Mouse (Mus musculus) heart, adult 2 months (tissue): ENCODE results near the gene Erc2. TPM values are rescaled to one million over a fixed set of nuclear protein-coding genes. Genes with fewer than 3 reads are reported as not detected.

ENCODE experiments used
- DNase-seq, 2 experiments: peaks; one replicate each; pipeline ENCODE4 v3.0.0; 2021
- H3K27ac ChIP-seq: fragments of 200-600 bp; 2 replicates; pipeline ENCODE4 v1.8.1; 2022
- H3K27me3 ChIP-seq: fragments of 200-500 bp; 2 replicates; pipeline ENCODE4 v1.6.1; 2012; ENCODE audit warnings: mild to moderate bottlenecking, low read length, inconsistent platforms, mixed read lengths; ENCODE audit not compliant: control insufficient read depth, insufficient read depth
- H3K36me3 ChIP-seq: fragments of 200-500 bp; 2 replicates; pipeline ENCODE4 v1.6.1; 2012; ENCODE audit warnings: low read length, inconsistent platforms; ENCODE audit not compliant: control insufficient read depth, insufficient read depth
- H3K4me1 ChIP-seq: fragments of 200-500 bp; 2 replicates; pipeline ENCODE4 v1.6.1; 2011; ENCODE audit warnings: low read length; ENCODE audit not compliant: control insufficient read depth, insufficient read depth
- H3K4me3 ChIP-seq: fragments of 200-600 bp; 2 replicates; pipeline ENCODE4 v1.8.1; 2022
- H3K79me2 ChIP-seq: fragments of 200-500 bp; replicated peaks from 2 replicates; pipeline ENCODE4 v1.6.1; 2012; ENCODE audit warnings: mild to moderate bottlenecking, inconsistent platforms, low read length, moderate library complexity, mixed read lengths; ENCODE audit not compliant: control insufficient read depth, insufficient read depth
- H3K9ac ChIP-seq: fragments of 200-500 bp; 2 replicates; pipeline ENCODE4 v1.6.1; 2012; ENCODE audit warnings: low read depth, mild to moderate bottlenecking, control low read depth, inconsistent platforms, low read length, mixed read lengths
- CTCF ChIP-seq: fragments of 200-600 bp; IDR thresholded peaks from 2 replicates; pipeline ENCODE4 v1.8.1; 2022; ENCODE audit warnings: antibody characterized with exemption, mild to moderate bottlenecking, moderate library complexity
- EP300 ChIP-seq: fragments of 200-500 bp; IDR thresholded peaks from 2 replicates; pipeline ENCODE4 v1.6.1; 2011; ENCODE audit warnings: low read depth, low read length, control low read depth; ENCODE audit not compliant: insufficient read depth
- POLR2A ChIP-seq: fragments of 200-500 bp; IDR thresholded peaks from 2 replicates; pipeline ENCODE4 v1.6.1; 2011; ENCODE audit warnings: mild to moderate bottlenecking, low read depth, low read length, control low read depth; ENCODE audit not compliant: insufficient read depth
- WGBS: fragments of 180-500 bp; shearing (Covaris S2); methylation state at CpG from one replicate; pipeline ENCODE4 v1.1.7; 2018; 5-methylcytosine and 5-hydroxymethylcytosine counted together
- intact Hi-C: fragments of 180-260 bp; cut with DNase I; formaldehyde crosslinking; loops from one replicate; pipeline ENCODE4 v1.15.1; 2025
- polyA plus RNA-seq: library from polyadenylated mRNA; depleted of rRNA; stranded (reverse); fragments of >200 nt; gene quantifications from 2 replicates; pipeline ENCODE4 v1.2.3, GENCODE M21; 2012
- total RNA-seq, 2 experiments: library from RNA; stranded (reverse); gene quantifications; 2 replicates each; pipeline ENCODE4 v1.2.3; 2021

The Erc2 gene
- total and polyA plus RNA-seq, 3 experiments, result 0.49 to 0.68 (median 0.64) TPM

GRCm38 (mm10) chr14:27892416-27892815, 270.2 kb downstream of the Erc2 start:
- no peak overlapping the region for H3K9ac ChIP-seq
- intact Hi-C loops, result no loop called here
- no peak overlapping the region for H3K27ac ChIP-seq
- no peaks in the 10 kb centered on the region for H3K4me1 ChIP-seq
- TF ChIP-seq CTCF, result no peak
- no peak for TF ChIP-seq EP300
- no peak for TF ChIP-seq POLR2A
- no peaks in the 10 kb centered on the region for H3K79me2 ChIP-seq
- no peak for DNase-seq
- H3K27me3 ChIP-seq, result no peaks in the 10 kb centered on the region
- 83% methylated on average over 2 of the region's 2 CpGs for WGBS
- H3K36me3 ChIP-seq, result no peaks in the 10 kb centered on the region
- H3K4me3 ChIP-seq, result no peak overlapping the region

GRCm38 (mm10) chr14:27901772-27902171, 279.5 kb downstream of the Erc2 start:
- H3K79me2 ChIP-seq, result no peaks in the 10 kb centered on the region
- 35% methylated on average over 5 of the region's 5 CpGs for WGBS
- no peak overlapping the region for H3K27ac ChIP-seq
- no peak for DNase-seq
- no peaks in the 10 kb centered on the region for H3K36me3 ChIP-seq
- H3K4me3 ChIP-seq, result no peak overlapping the region
- no peaks in the 10 kb centered on the region; the same call in 1 of the 2 replicates for H3K27me3 ChIP-seq
- no peaks in the 10 kb centered on the region for H3K4me1 ChIP-seq
- intact Hi-C loops, result no loop called here
- H3K9ac ChIP-seq, result no peak overlapping the region
- TF ChIP-seq CTCF (no peak), EP300 (no peak), POLR2A (no peak)

- DNase-seq, result no peak
- Histone ChIP-seq H3K9ac (no peak overlapping the region), H3K27ac (no peak overlapping the region), H3K36me3 (no peaks in the 10 kb centered on the region), H3K4me1 (no peaks in the 10 kb centered on the region), H3K27me3 (no peaks in the 10 kb centered on the region), H3K79me2 (no peaks in the 10 kb centered on the region), H3K4me3 (no peak overlapping the region)
- 75% methylated on average over 5 of the region's 5 CpGs for WGBS
- intact Hi-C loops, result no loop called here
- no peak for TF ChIP-seq POLR2A
- TF ChIP-seq EP300, result no peak
- no peak for TF ChIP-seq CTCF
Measured at GRCm38 (mm10) chr14:27921656-27922373, 299.6 kb downstream of the Erc2 start.

GRCm38 (mm10) chr14:27927369-27927768, 305.1 kb downstream of the Erc2 start:
- Histone ChIP-seq H3K79me2 (no peaks in the 10 kb centered on the region), H3K27ac (no peak overlapping the region), H3K4me1 (no peaks in the 10 kb centered on the region), H3K9ac (no peak overlapping the region), H3K27me3 (no peaks in the 10 kb centered on the region), H3K4me3 (no peak overlapping the region), H3K36me3 (no peaks in the 10 kb centered on the region)
- no peak for DNase-seq
- intact Hi-C loops, result no loop called here
- TF ChIP-seq POLR2A (no peak), EP300 (no peak), CTCF (no peak)
- 91% methylated on average over 3 of the region's 3 CpGs for WGBS

- DNase-seq, result no peak
- Histone ChIP-seq H3K36me3 (no peaks in the 10 kb centered on the region), H3K9ac (no peak overlapping the region), H3K79me2 (no peaks in the 10 kb centered on the region), H3K4me1 (no peaks in the 10 kb centered on the region), H3K27me3 (no peaks in the 10 kb centered on the region), H3K27ac (no peak overlapping the region), H3K4me3 (no peak overlapping the region)
- 61% methylated on average over 1 of the region's 1 CpGs for WGBS
- intact Hi-C loops, result no loop called here
- TF ChIP-seq POLR2A (no peak), CTCF (no peak), EP300 (no peak)
Measured at GRCm38 (mm10) chr14:27933533-27933932, 311.3 kb downstream of the Erc2 start.

- DNase-seq, result no peak
- intact Hi-C loops, result no loop called here
- H3K9ac ChIP-seq, result no peak overlapping the region
- H3K4me3 ChIP-seq, result no peak overlapping the region
- H3K36me3 ChIP-seq, result no peaks in the 10 kb centered on the region
- TF ChIP-seq POLR2A (no peak), EP300 (no peak), CTCF (no peak)
- H3K27ac ChIP-seq, result no peak overlapping the region
- H3K27me3 ChIP-seq, result no peaks in the 10 kb centered on the region
- 90% methylated on average over 3 of the region's 3 CpGs for WGBS
- H3K79me2 ChIP-seq, result no peaks in the 10 kb centered on the region
- no peaks in the 10 kb centered on the region for H3K4me1 ChIP-seq
Measured at GRCm38 (mm10) chr14:27935714-27936113, 313.5 kb downstream of the Erc2 start.
